Mouse (Mus musculus): ENCODE results near the gene Fbxl15. TPM values are rescaled to one million over a fixed set of nuclear protein-coding genes. Genes with fewer than 3 reads are reported as not detected.
A peak's percentile ranks its signal among the peaks of the same experiment; 100 is the strongest.

Fbxl15 gene
- total RNA-seq, 1 experiment from 2014 or later = 3.1 TPM

DNA sequence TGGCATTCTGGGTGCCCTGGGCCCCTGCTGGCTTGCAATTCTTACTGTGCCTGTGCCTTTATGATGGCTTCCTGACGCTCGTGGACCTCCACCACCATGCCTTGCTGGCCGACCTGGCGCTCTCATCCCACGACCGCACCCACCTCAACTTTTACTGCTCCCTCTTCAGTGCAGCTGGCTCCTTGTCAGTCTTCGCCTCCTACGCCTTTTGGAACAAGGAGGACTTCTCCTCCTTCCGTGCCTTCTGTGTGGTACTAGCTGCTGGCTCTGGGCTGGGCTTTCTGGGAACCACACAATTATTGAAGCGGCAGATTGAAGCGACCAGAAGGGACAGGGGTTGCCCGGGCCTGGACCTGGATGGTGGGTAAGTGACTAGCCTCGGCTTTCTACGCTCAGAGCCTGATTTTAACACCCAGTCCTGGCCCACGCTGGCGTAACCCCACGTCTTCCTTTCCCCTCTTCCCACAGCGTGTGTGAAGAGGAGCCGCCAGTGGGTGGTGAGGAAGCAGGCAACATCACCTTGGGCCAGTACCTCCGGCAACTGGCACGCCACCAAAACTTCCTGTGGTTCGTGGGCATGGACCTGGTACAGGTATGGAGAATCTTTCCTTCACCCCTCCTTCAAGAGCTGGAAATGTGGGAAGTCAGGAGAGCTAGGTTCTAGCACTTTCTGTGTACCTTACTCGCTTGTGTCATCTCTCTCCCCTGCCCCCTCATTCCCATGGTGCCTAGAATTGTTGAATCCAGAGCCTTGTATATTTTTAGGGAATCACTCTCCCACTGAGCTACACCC is 40.0 kb downstream of the Fbxl15 start:
- no peak for ATAC-seq (ENCODE audit: extremely low read depth, insufficient number of reproducible peaks, low FRiP score, poor library complexity, severe bottlenecking)

- ATAC-seq (ENCODE audit: extremely low read depth, insufficient number of reproducible peaks, low FRiP score, poor library complexity, severe bottlenecking) = peak; percentile 80; the same call in 1 of the 2 replicates
Measured at GRCm38 (mm10) chr19:46369204-46369603, 41.2 kb downstream of the Fbxl15 start.

GRCm38 (mm10) chr19:46374477-46375088 is 46.6 kb downstream of the Fbxl15 start:
- peak; percentile 30; the same call in 1 of the 2 replicates for ATAC-seq (ENCODE audit: extremely low read depth, insufficient number of reproducible peaks, low FRiP score, poor library complexity, severe bottlenecking)

GRCm38 (mm10) chr19:46375489-46375888 is 47.5 kb downstream of the Fbxl15 start:
- no peak for ATAC-seq (ENCODE audit: extremely low read depth, insufficient number of reproducible peaks, low FRiP score, poor library complexity, severe bottlenecking)

DNA sequence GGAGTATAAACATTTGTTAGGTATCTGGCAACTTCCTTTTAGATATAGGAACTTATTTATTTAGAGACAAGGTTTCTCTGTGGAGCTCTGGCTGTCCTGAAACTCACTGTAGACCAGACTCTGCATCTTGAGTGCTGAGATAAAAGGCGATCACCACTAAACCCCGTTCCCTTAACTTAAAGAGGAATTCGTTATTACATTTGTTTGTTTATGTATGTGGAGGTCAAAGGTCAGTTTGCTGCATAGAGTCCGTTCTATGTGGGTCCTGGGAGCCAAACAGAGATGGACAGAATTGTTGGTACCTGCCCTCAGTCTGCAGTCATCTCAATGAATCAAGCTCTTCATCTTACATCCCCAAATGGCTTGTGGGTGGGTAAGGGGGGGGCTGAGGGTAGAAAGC is 47.9 kb downstream of the Fbxl15 start:
- ATAC-seq (ENCODE audit: extremely low read depth, insufficient number of reproducible peaks, low FRiP score, poor library complexity, severe bottlenecking) = no peak

Other genes with a start within 250 kb of the Fbxl15 start
- not detected in 2 replicates for gene Elovl3, start 196.3 kb upstream of the Fbxl15 start, total RNA-seq (2017)
- gene Pitx3, start 179.9 kb upstream of the Fbxl15 start, total RNA-seq (2017) = not detected in 2 replicates
- 63.4 and 84.7 TPM in 2 replicates for gene Gbf1, start 175.7 kb upstream of the Fbxl15 start, total RNA-seq (2017)
- gene Nfkb2, start 23.9 kb upstream of the Fbxl15 start, total RNA-seq (2017) = 84.7 and 87.8 TPM in 2 replicates
- 2.2 and 2.8 TPM in 2 replicates for gene Psd, start 1.0 kb upstream of the Fbxl15 start, total RNA-seq (2017)
- 32.4 and 53.2 TPM in 2 replicates for gene Cuedc2, start 10.5 kb downstream of the Fbxl15 start, total RNA-seq (2017)
- 0.37 TPM in 1 of 2 replicates, not detected in the other for gene Mfsd13a, start 12.9 kb downstream of the Fbxl15 start, total RNA-seq (2017)
- gene 2310034G01Rik, start 22.1 kb downstream of the Fbxl15 start, total RNA-seq (2017) = not detected in 2 replicates
- 105 and 111 TPM in 2 replicates for gene Actr1a, start 67.6 kb downstream of the Fbxl15 start, total RNA-seq (2017)
- 19.6 and 21.3 TPM in 2 replicates for gene Sufu, start 68.7 kb downstream of the Fbxl15 start, total RNA-seq (2017)
- gene Trim8, start 173.5 kb downstream of the Fbxl15 start, total RNA-seq (2017) = 36.7 and 47.5 TPM in 2 replicates
- 26.3 and 31.1 TPM in 2 replicates for gene Arl3, start 245.0 kb downstream of the Fbxl15 start, total RNA-seq (2017)
- gene Sfxn2, start 245.2 kb downstream of the Fbxl15 start, total RNA-seq (2017) = 20.3 and 21.1 TPM in 2 replicates

All from neutrophil, adult 5-6 weeks (primary cell).